Mouse (Mus musculus) lung, postnatal 14 days (tissue): Measurements from ENCODE around the gene Fosl1.
A peak's percentile ranks its signal among the peaks of the same experiment; 100 is the strongest.

Experiments used
- DNase-seq: peaks from one replicate; pipeline ENCODE4 v3.0.0; 2021

The Fosl1 gene

DNA sequence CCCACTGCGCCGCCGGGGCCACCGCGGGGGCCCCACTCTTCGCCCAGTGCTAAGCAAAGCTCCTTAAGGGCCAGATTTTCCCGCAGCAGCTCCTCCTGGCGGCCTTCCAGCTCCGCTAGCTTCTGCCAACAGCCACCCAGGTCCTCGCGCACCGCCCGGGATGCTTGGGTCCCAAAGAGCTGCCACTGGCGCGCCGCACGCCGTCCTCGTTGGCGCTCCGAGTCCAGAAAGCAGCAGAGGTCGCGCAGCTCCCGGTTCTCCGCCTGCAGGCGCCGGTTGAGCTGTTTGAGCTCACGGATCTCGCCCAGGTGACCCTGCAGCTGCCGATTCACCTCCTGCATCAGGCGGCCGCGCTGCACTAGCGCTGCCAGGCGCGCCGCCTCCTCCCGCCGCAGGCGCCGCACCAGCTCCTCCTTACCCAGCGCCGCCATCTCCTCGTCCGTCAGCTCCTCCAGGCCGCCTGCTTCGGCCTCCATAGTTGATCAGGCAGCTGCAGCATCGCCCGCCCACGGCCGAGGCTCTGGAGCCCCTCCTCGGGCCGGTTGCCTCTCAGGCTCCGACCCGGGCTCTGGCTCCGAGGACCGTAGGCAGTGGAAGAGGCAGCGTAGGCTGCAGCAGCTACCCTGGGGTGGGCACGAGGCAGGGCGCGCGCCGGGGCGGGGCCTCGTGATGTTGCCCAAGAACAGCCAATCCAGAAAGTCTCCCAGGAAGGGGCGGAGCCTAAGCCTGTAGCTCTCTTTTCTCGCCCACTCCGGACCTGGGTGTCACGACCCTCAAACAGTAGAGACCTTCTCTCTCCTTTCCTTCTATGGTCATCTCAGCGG lies 9.8 kb downstream of the Fosl1 start:
- DNase-seq, result peak; percentile 96

DNA sequence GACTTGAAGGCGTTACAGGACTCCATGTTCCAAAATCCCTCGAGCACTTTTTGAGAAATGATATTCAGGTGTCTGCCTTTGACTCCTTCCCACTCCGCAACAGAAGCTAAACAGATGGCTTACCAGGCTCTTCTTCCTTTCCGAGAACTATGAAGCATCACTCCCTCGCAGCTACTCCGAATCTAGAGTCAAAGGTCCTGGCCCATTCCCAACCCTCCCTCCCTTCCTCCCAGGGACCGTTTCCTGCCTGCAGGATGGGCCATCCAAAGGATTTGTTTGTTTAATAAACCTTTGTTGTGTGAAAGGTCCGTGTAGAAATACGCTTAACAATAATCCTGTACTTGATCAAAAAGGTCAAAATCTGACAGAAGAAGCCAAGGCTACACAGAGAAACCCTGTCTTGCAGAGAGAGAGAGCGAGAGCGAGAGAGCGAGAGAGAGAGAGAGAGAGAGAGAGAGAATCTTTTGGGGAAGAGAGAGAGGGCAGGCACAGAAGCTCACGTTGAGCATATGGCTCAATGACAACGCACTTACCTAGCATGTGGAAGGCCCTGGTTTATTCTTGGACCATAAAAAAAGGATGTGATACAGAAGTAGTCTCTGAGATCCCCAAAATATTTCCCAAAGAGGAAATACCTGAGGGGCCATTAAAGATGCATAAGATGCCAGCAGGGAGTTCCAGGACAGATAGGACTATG lies 10.5 kb downstream of the Fosl1 start, which contains the start of gene Ccdc85b:
Gene Ccdc85b, minus strand, starts transcription at position 149 of the 697 bp plus-strand sequence.
- peak; percentile 50 for DNase-seq

DNA sequence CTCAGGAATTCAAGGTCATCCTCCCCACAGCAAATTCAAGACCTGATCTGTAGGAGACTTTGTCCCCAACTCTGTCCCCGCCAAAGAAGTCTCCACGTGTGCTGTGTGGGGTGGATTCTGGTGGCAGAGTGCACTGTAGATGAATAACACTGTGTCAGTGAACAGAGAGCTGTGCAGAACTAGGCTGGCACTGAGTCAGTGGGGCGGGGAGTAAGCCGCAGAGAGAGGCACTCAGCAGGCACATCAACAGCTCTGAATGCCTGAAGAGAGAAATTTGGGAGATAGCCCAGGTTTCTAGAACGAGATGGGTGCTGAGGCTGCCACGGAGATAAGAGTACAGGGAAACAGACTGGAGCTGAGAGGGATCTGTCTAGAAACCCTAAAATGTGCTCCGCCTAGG lies 11.7 kb downstream of the Fosl1 start:
- no peak for DNase-seq

DNA sequence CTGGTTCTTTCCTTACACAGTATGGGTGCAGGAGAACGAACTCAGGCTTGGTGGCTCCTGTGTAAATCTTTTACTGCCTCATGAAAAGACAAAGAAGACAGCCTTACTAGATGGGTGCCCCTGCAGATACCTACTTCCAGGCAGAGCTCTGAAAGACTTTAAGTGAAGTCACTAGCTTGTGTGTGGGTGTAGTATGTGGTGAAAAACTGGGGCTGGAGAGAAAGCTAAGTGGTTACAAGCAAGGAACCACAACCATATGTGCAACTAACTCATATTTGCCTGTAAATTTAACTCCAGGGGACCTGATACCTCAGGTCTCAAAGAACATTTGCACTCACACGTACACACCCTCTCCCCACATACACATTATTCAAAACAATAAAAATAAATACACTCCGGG lies 12.5 kb downstream of the Fosl1 start:
- no peak for DNase-seq

DNA sequence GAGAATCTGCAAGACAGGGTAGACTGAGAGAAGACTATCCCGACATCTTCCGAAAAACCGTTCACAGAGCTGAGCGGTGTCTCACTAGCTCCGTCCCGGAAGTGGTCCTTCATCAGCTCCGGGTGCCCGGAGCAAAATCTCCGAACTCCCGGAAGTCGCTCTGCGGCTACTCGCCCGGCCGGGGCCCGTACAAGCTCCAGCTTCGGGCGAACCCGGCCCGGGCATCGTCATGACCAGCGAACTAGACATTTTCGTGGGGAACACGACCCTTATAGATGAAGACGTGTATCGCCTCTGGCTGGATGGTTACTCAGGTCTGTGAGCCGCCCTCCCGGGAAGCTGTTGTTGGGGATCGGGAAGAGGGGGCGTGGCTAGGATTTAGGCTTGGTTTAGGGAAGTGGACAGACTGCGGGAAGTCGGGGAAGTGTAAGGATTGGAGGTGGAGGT lies 13.1 kb downstream of the Fosl1 start, which contains the start of gene Fibp:
Gene Fibp, plus strand, starts transcription at position 151 of the 447 bp plus-strand sequence.
- peak; percentile 87 for DNase-seq

DNA sequence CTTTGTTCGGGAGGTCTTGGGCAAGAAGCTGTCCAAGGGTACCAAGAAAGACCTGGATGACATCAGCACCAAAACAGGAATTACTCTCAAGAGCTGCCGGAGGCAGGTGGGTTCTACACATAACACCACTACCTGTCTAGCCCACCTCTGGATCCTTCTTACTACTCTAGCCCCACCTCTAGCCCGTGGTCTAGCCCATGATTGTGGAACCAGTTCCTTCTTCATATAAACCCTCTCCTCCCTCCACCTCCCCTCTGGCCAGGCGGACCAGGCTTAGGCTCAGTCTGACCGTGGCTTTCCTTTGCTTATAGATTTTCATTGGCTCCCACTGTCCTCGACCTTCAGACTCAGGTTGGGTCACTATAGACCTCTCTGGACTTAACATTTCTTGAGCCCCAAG lies 14.1 kb downstream of the Fosl1 start:
- DNase-seq, result no peak

DNA sequence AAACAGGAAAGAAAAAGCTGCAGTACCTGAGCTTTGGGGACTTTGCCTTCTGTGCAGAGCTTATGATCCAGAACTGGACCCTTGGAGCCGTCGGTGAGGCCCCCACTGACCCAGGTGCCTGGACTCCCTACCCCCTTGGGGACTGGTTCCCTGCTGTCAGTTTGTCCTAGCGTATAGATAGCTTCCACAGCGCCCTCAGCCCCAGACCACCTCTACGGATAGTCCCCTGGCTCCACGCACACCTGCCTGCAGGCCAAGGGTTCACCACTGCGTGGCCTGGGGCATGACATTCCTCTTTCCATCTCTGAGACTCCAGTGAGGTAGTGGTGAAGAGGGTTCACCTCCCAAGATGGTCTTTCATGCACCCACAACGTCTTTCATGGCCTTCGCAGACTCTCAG lies 15.9 kb downstream of the Fosl1 start:
- no peak for DNase-seq

DNA sequence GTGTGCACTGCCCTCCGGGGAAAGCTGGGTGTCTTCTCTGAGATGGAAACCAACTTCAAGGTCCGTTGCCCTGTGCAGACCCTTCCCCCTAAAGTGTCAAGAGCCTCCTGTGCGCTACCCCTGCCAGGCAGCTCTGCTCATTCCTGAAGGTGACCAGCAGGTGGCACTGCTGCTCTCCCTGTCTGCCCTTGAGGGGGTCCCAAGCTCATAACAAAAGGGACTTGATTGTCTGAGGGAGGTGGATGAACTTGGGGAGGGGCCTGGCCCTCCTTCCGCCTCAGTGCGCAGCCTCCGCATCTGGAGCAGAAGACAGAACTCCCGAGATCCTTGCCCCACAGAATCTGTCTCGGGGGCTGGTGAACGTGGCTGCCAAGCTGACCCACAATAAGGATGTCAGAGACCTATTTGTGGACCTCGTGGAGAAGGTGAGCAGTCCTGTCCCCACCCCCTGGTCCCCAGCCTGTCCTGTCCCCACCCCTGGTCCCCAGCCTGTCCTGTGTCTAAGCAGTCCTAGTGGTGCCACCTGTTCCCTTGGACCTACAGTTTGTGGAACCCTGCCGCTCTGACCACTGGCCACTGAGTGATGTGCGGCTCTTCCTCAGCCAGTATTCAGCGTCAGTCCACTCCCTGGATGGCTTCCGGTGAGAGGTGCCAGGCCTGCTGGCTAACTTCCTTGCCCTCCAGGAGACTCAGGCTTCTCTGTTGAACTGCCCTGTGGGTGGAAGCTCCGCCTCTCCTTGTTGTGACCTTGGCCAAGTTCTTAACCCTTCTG lies 16.6 kb downstream of the Fosl1 start:
- DNase-seq, result peak; percentile 73

DNA sequence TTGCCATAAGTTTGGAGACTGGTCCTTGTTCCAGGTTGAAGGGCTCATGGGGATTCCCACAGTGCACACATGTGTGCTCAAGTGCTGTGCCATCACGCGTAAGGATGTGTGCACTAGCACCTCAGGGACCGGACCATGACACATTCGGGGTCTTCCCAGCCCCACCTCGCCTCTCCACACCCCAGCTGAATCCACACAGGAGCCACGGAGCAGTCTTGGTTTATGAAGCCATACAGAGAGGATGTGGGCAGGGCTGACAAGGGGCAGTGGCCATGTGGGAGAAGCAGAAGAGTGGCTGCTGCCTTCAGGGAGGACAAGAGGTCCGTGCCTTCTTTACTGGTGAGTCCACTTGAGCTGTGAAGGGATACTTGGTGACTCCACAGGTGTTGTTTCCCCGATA lies 17.7 kb downstream of the Fosl1 start:
- DNase-seq, result no peak

DNA sequence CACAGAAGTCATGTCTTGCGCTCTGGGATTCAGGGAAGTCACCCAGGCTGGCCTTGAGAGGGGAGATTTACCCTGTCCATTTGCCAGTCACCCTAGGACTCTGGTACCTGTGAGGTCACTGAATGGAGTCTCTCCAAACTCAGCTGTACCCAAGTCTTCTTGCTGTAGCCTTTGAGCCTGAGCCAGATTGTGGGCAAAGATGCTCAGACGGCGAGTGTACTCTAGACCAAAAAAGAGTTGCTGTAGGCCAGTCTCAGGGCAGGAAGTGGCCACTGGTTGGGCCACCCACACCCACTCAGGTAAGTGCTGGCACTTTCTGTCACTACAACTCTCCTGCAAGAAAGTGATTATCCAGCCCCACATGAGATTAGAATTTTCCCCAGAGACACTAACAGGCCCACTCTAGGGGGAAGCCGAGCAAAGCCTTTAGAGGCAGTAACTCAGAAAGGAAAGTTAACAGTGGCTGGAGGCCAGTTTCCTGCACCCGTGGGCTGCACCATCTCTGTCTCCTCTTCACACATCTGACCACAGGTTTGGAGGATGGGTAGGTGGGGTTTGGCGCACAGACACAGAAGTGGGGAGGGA lies 19.7 kb downstream of the Fosl1 start:
- DNase-seq, result no peak

DNA sequence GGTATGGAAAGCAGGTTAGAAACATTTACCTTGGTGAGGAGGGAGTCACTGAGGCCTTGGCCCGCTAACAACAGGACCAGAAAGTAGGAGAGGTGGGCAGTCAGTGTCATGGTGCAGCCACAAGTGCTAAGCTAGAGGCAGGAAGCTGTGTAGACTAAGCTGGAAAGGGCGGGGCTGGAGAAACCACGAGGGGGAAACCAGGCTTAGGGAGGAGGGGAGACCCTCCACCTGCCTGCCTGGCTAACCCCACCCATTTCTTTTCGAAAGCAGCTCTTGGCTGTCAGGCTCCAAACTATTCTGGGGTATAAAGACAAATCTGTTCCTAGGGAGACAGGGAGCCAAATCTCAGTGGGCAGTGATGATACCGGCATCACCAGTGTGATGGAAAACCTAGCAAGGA lies 21.0 kb downstream of the Fosl1 start, which contains the start of gene Ctsw:
Gene Ctsw, minus strand, starts transcription at position 134 of the 400 bp plus-strand sequence.
- DNase-seq, result no peak

DNA sequence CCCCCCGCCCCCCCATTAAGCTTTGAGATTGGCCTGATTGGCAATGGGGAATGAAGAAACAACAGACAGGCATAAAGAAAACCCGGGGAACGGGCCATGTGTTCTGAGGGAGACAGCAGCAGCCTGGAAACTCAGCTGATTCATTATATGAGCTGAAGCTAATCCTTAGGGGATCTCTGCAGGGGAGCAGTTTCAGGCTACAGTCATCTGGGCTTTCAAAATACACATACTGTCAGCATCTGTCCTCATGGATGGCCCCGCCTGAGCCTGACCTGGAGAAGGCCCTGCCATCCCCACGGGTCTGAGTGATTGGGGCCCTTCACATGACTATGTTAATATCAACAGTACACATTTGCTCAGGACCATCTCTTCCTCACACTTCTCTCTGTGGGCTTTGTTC lies 24.5 kb downstream of the Fosl1 start:
- DNase-seq, result no peak

DNA sequence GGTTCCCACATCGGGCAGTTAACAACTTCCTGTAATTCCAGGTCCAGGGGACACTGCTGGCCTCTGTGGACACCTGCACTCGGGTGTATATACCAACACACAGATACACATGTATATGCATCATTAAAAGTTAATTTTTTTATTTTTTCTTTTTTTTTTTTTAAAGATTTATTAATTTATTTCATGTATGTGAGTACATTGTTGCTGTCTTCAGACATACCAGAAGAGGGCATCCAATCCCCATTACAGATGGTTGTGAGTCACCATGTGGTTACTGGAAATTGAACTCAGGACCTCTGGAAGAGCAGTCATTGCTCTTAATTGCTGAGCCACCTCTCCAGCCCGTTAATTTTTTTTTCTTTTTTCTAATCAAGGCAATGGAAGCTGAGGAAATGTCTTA lies 25.5 kb downstream of the Fosl1 start:
- no peak for DNase-seq

DNA sequence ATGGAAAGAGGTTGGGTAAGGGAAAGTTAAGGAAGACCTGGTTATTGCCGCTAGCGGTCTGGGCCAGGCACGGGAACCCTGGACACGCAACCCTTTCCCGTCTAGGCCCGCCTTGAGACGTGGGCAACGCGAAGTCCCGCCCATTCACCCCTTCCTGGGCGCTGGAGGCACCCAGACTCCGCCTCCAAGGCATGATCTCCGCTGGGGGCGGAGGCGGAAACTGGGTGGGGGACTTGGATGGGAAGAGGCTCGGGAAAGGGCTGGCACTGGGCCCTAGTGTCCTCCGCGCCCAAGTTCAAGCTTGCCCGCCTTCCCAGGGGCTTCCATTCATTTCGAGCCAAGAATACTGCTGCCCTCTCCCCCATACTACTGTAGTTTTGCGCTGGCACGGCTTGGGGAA lies 26.4 kb downstream of the Fosl1 start, which contains the start of gene Efemp2:
Gene Efemp2, plus strand, starts transcription at position 235 of the 400 bp plus-strand sequence.
- peak; percentile 89 for DNase-seq

DNA sequence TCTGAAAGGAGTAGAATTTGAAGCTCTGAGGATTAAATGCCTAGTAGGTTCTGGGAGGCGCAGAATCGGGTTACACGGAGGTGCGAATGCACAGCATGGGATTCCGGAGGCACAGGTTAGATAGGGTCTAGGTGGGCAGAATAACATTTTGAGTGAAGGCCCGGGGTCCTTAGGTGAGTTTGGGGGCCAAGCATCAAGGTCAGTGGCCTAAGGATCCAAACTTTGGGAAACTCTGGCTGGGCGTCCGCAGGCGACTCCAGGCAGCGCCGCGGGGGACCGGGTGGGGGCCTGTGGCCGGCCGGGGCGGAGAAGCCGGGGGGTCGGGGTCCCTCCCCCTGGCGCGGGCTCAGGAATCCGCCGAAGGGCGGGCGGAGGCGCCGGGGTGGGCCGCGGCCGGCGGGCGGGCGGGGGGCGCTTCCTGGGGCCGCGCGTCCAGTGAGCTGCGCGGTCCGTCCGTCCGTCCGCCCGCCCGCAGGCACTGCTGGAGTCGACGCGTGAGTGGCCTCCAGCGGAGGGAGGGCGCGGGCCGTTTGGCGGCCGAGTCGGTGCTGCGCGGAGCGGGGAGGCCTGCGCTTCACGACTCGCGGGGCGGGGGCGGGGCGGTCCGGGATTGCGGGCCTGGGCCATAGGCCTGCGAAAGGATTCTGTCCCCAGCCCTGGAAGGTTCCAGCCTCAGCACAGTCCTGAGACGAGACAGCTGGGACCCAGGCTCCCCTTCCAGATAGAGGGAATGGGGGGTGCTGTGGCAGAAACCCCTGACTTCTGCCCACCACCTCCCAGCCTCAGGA lies 27.1 kb downstream of the Fosl1 start:
- peak; percentile 53 for DNase-seq

DNA sequence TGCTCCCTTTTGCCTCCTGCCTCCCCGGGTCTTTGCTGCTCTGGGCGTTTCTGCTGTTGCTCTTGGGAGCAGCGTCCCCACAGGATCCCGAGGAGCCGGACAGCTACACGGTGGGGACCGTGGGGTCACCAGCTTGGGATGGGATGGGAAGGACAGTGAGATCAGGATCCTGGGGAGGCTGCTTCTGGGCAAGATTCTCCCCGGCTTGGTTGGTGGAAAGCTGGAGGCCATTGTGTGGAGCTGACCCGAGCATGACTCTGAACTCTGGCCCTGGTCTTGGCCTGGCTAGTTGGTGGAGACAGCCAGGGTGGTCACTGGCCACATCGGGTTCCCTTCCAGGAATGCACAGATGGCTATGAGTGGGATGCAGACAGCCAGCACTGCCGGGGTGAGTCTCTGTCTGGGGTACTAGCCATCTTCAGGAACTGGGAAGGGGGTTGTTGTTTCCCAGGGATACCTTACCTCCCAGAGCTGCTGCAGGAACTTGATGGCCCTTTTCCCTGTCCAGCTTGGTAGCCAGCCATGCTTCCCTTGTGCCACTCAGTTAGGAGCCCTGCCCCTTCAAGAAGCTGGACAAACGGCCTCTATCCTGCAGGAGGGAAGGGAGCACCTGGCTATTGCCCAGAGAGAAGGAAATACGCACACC lies 27.8 kb downstream of the Fosl1 start:
- DNase-seq, result no peak

DNA sequence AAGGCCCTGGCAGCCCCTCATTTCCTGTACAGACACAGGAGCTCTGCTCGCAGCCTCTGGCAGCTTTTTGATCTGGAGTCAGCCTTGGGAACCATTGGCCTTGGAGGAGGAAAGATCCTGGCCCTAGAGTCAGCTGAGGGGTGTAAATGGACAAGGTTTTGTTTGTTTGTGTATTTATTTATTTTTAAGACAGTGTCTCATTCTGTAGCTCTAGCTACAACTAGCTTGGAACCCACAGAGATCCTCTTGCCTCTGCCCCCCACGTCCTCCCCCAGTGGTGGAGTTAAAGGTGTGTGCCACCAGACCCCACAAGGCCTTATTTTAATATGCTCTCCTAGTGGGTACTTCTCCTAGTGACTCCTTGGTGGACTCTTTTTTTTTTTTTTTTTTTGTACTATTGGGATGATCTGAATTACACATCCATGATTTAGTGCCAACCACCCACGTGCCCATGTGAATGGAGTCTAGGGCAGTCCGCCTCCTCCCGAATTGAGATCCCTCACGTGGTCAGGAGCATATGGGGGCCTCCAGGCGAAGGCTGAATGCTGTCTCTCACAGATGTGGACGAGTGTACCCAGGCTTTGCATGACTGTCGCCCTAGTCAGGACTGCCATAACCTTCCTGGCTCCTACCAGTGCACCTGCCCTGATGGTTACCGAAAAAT lies 29.8 kb downstream of the Fosl1 start:
- no peak for DNase-seq

DNA sequence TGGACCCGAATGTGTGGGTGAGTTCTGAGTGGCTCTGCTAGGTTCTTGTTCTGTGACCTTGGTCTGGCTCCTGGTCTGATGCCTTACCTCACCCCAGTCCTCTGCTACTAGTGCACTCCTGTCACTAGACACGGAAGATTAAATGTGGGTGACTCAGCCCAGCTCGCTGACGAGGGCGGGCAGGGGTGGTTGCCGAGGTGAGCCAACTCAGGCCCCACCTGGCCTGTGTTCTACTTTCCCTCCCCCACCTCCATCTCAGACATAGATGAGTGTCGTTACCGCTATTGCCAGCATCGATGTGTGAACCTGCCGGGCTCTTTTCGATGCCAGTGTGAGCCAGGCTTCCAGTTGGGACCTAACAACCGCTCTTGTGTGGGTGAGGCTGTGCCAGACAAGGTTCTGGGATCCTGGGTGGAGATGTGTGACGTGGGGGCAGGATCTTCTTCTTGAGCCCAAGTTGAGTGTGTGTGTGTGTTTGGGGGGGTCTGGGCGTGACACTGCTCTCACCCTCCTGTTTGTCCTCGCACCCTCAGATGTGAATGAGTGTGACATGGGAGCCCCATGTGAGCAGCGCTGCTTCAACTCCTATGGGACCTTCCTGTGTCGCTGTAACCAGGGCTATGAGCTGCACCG lies 30.4 kb downstream of the Fosl1 start:
- DNase-seq, result no peak

DNA sequence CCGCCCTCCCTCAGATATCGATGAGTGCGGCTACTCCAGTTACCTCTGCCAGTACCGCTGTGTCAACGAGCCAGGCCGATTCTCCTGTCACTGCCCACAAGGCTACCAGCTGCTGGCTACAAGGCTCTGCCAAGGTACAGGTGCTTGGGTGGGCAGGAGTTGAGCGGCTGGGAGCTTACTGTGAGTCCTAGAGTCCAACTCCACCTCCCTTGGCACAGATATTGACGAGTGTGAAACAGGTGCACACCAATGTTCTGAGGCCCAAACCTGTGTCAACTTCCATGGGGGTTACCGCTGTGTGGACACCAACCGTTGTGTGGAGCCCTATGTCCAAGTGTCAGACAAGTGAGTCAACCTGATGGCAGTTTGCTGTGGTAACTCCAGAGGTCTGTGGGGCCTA lies 32.7 kb downstream of the Fosl1 start:
- DNase-seq, result no peak

DNA sequence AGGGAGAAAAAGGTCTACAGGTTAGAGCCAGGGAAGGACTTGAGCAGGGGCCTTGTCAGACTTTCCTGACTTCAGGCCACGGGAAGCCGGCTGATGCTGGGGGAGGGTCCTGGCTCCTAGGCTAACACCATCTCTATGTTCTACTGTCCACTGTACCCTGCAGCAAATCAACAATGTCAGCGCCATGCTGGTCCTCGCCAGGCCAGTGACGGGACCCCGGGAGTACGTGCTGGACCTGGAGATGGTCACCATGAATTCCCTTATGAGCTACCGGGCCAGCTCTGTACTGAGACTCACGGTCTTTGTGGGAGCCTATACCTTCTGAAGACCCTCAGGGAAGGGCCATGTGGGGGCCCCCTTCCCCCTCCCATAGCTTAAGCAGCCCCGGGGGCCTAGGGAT lies 34.1 kb downstream of the Fosl1 start:
- DNase-seq, result no peak
